Mouse (Mus musculus) CH12.LX (cell line): ENCODE results near the gene Tnfrsf26. TPM values are rescaled to one million over a fixed set of nuclear protein-coding genes. Genes with fewer than 3 reads are reported as not detected.

ENCODE experiments used
- DNase-seq: peaks from one replicate; pipeline ENCODE4 v3.0.0-alpha.2; 2013; ENCODE audit errors: extremely low read depth
- H3K27ac ChIP-seq: 2 replicates; pipeline ENCODE4 v1.5.1; 2012; ENCODE audit warnings: low read depth, mild to moderate bottlenecking, control low read depth, moderate library complexity; ENCODE audit not compliant: insufficient read depth
- H3K27me3 ChIP-seq: replicated peaks from 2 replicates; pipeline ENCODE3; 2012; ENCODE audit warnings: inconsistent platforms
- H3K36me3 ChIP-seq, 2 experiments: replicated peaks in 1 of 2; 2 replicates each; pipeline versions ENCODE3 to v1.6.1; 2012; ENCODE audit warnings: inconsistent platforms in 1 of 2, low read length in 1 of 2, mild to moderate bottlenecking in 1 of 2, mixed read lengths in 1 of 2, moderate library complexity in 1 of 2; ENCODE audit not compliant: control insufficient read depth in 1 of 2, insufficient read depth in 1 of 2
- H3K4me1 ChIP-seq, 2 experiments: 2 replicates each; pipeline ENCODE4 v1.6.1; 2012; ENCODE audit warnings: inconsistent platforms in 1 of 2, moderate library complexity in 1 of 2; ENCODE audit not compliant: insufficient read depth in 2 of 2, control insufficient read depth in 1 of 2
- H3K4me2 ChIP-seq: 2 replicates; pipeline ENCODE4 v1.6.1; 2012; ENCODE audit warnings: low read depth, mild to moderate bottlenecking, control low read depth; ENCODE audit not compliant: poor library complexity, insufficient read depth, severe bottlenecking
- H3K4me3 ChIP-seq, 3 experiments: fragments of 150-350 bp in 1 of 3; sonication (generic) in 1 of 3; replicated peaks in 1 of 3; 2 replicates each; pipeline versions ENCODE3 to v1.5.1; 2011 to 2012; ENCODE audit warnings: low read depth in 2 of 3, low read length in 2 of 3, mild to moderate bottlenecking in 2 of 3, moderate library complexity in 2 of 3, control low read depth in 1 of 3, improper control_type of control experiment in 1 of 3, inconsistent platforms in 1 of 3, mixed read lengths in 1 of 3; ENCODE audit not compliant: poor library complexity in 1 of 3
- H3K79me2 ChIP-seq: replicated peaks from 2 replicates; pipeline ENCODE4 v1.6.1; 2012; ENCODE audit warnings: mild to moderate bottlenecking, moderate library complexity; ENCODE audit not compliant: control insufficient read depth, poor library complexity, insufficient read depth, severe bottlenecking; ENCODE audit errors: extremely low read depth
- H3K9ac ChIP-seq: 2 replicates; pipeline ENCODE4 v1.6.1; 2012; ENCODE audit warnings: low read depth, mild to moderate bottlenecking, control low read depth, moderate library complexity; ENCODE audit not compliant: insufficient read depth
- H3K9me3 ChIP-seq: replicated peaks from 2 replicates; pipeline ENCODE3; 2012; ENCODE audit warnings: low read length, inconsistent platforms, mixed read lengths
- CHD1 ChIP-seq: IDR thresholded peaks from 2 replicates; pipeline ENCODE4 v1.6.1; 2012; ENCODE audit warnings: low read depth, low read length, improper control_type of control experiment, inconsistent platforms
- E2F4 ChIP-seq: IDR thresholded peaks from 2 replicates; pipeline ENCODE4 v1.6.1; 2011; ENCODE audit warnings: low read depth, low read length, improper control_type of control experiment; ENCODE audit not compliant: insufficient replicate concordance
- EP300 ChIP-seq: IDR thresholded peaks from 2 replicates; pipeline ENCODE4 v1.6.1; 2011; ENCODE audit warnings: low read length, improper control_type of control experiment
- ETS1 ChIP-seq: conservative IDR thresholded peaks from 2 replicates; pipeline ENCODE4 v1.6.1; 2012; ENCODE audit warnings: low read depth, mild to moderate bottlenecking, inconsistent platforms, low read length, improper control_type of control experiment, moderate library complexity
- GABPA ChIP-seq: IDR thresholded peaks from 2 replicates; pipeline ENCODE4 v1.6.1; 2012; ENCODE audit warnings: low read depth, low read length, improper control_type of control experiment, inconsistent platforms; ENCODE audit not compliant: insufficient replicate concordance
- JUND ChIP-seq: conservative IDR thresholded peaks from 2 replicates; pipeline ENCODE4 v1.6.1; 2011; ENCODE audit warnings: low read depth, low read length, improper control_type of control experiment
- MAX ChIP-seq: IDR thresholded peaks from 2 replicates; pipeline ENCODE4 v1.6.1; 2011; ENCODE audit warnings: low read length, improper control_type of control experiment
- MXI1 ChIP-seq: IDR thresholded peaks from 2 replicates; pipeline ENCODE4 v1.6.1; 2011; ENCODE audit warnings: mild to moderate bottlenecking, low read depth, low read length, improper control_type of control experiment
- NELFE ChIP-seq: IDR thresholded peaks from 2 replicates; pipeline ENCODE4 v1.6.1; 2011; ENCODE audit warnings: low read depth, low read length, improper control_type of control experiment
- NRF1 ChIP-seq: IDR thresholded peaks from 2 replicates; pipeline ENCODE4 v1.6.1; 2014; ENCODE audit warnings: low read depth, mild to moderate bottlenecking, inconsistent platforms, low read length, improper control_type of control experiment, moderate library complexity
- POLR2A ChIP-seq: IDR thresholded peaks from 2 replicates; pipeline ENCODE4 v1.6.1; 2011; ENCODE audit warnings: low read depth, mild to moderate bottlenecking, improper control_type of control experiment, low read length
- POLR2AphosphoS2 ChIP-seq: IDR thresholded peaks from 2 replicates; pipeline ENCODE4 v1.6.1; 2011; ENCODE audit warnings: low read depth, low read length, improper control_type of control experiment
- RCOR1 ChIP-seq: conservative IDR thresholded peaks from 2 replicates; pipeline ENCODE4 v1.6.1; 2012; ENCODE audit warnings: low read depth, mild to moderate bottlenecking, inconsistent platforms, low read length, improper control_type of control experiment
- SIN3A ChIP-seq: IDR thresholded peaks from 2 replicates; pipeline ENCODE4 v1.6.1; 2012; ENCODE audit warnings: low read length, improper control_type of control experiment, inconsistent platforms
- TBP ChIP-seq: conservative IDR thresholded peaks from 2 replicates; pipeline ENCODE4 v1.6.1; 2011; ENCODE audit warnings: low read depth, low read length, improper control_type of control experiment
- TCF12 ChIP-seq: IDR thresholded peaks from 2 replicates; pipeline ENCODE4 v1.6.1; 2014; ENCODE audit warnings: low read depth, mild to moderate bottlenecking, inconsistent platforms, low read length, improper control_type of control experiment
- ZC3H11A ChIP-seq: IDR thresholded peaks from 2 replicates; pipeline ENCODE4 v1.6.1; 2012; ENCODE audit warnings: low read depth, mild to moderate bottlenecking, inconsistent platforms, low read length, improper control_type of control experiment
- dilution Hi-C: fragments of 300-500 bp; cut with MboI; formaldehyde crosslinking; loops from 2 replicates; pipeline ENCODE4 v1.14.3; 2020; ENCODE audit warnings: low sequenced_read_pairs; ENCODE audit not compliant: extremely low pct_unique_long_range_greater_than_20kb, extremely low pct_ligation_motif_present
- in situ Hi-C: fragments of 300-500 bp; cut with MboI; formaldehyde crosslinking; loops from 3 replicates; pipeline ENCODE4 v1.14.3; 2019; ENCODE audit warnings: low sequenced_read_pairs, low pct_ligation_motif_present, low pct_unique_long_range_greater_than_20kb, mixed read lengths
- polyA plus RNA-seq: library from polyadenylated mRNA; unstranded; fragments of >175 nt; gene quantifications from 2 replicates; pipeline ENCODE4 v1.2.1, GENCODE M21; 2012; ENCODE audit warnings: low read depth; ENCODE audit not compliant: insufficient read length
- total RNA-seq, 2 experiments: library from RNA; depleted of rRNA; stranded (reverse); fragments of 300-350 nt in 1 of 2; fragments of >200 nt in 1 of 2; gene quantifications; 2 replicates each; pipeline ENCODE4 v1.2.3; 2012 to 2014

Gene Tnfrsf26
- total and polyA plus RNA-seq, 3 experiments, result 5.7 to 8.3 (median 8.3) TPM

- H3K4me3 ChIP-seq, result no peak overlapping the region
- no peak overlapping the region for H3K9ac ChIP-seq
- TF ChIP-seq ETS1, result no peak
- no peak for TF ChIP-seq GABPA
- TF ChIP-seq TCF12, result no peak
- no peak for TF ChIP-seq E2F4
- TF ChIP-seq SIN3A, result no peak
- TF ChIP-seq RCOR1, result no peak
- TF ChIP-seq MXI1, result no peak
- TF ChIP-seq MAX, result no peak
- H3K79me2 ChIP-seq, result no peaks in the 10 kb centered on the region
- H3K4me1 ChIP-seq, result peaks cover 0 to 9% of the 10 kb centered on the region in 2 experiments; a peak in 1 of 4 replicates
- no peak overlapping the region for H3K27ac ChIP-seq
- no peaks in the 10 kb centered on the region for H3K27me3 ChIP-seq
- dilution Hi-C loops (no loop called here), in situ Hi-C loops (no loop called here)
- peaks cover 4% of the 10 kb centered on the region for H3K9me3 ChIP-seq
- DNase-seq, result no peak
- no peak overlapping the region for H3K4me2 ChIP-seq
- H3K36me3 ChIP-seq, result peaks cover 11 to 31% of the 10 kb centered on the region in 2 experiments
These were observed 7.6 kb downstream of the Tnfrsf26 start for GRCm38 (mm10) chr7:143620951-143621350.

GRCm38 (mm10) chr7:143614404-143615135 lies 14.0 kb downstream of the Tnfrsf26 start:
- Histone ChIP-seq H3K36me3 (peaks cover 20 to 61% of the 10 kb centered on the region in 2 experiments), H3K4me3 (no peak overlapping the region), H3K9me3 (peaks cover 2% of the 10 kb centered on the region), H3K4me1 (no peaks in the 10 kb centered on the region), H3K27ac (no peak overlapping the region), H3K79me2 (no peaks in the 10 kb centered on the region), H3K9ac (no peak overlapping the region), H3K4me2 (no peak overlapping the region), H3K27me3 (no peaks in the 10 kb centered on the region)
- dilution Hi-C loops, result no loop called here
- TF ChIP-seq ZC3H11A (no peak), NRF1 (no peak), CHD1 (no peak), NELFE (no peak), GABPA (no peak), POLR2A (no peak), POLR2AphosphoS2 (no peak), TBP (no peak), JUND (no peak), TCF12 (no peak), EP300 (no peak)
- DNase-seq, result no peak
- in situ Hi-C loops, result no loop called here
